Mouse (Mus musculus): ENCODE measurements around the gene Tm7sf3.
"Not testable (repeated sequence)": the region's sequence is repeated elsewhere in the genome, so short reads cannot be mapped to it uniquely, and the experiment has no call there.

Gene Tm7sf3

GRCm38 (mm10) chr6:146611897-146612296 lies 30.7 kb downstream of the Tm7sf3 start:
- no peak for DNase-seq

- DNase-seq: no peak
These were observed 31.2 kb downstream of the Tm7sf3 start for GRCm38 (mm10) chr6:146611385-146611784.

- DNase-seq: peak in 1 of 2 experiments; percentile 29
These were observed 39.0 kb downstream of the Tm7sf3 start for GRCm38 (mm10) chr6:146603651-146604050.

GRCm38 (mm10) chr6:146602601-146603000 lies 40.0 kb downstream of the Tm7sf3 start:
- no peak for DNase-seq

GRCm38 (mm10) chr6:146585134-146585533 lies 57.5 kb downstream of the Tm7sf3 start:
- no peak for DNase-seq

- DNase-seq: no peak
These were observed 59.1 kb downstream of the Tm7sf3 start for GRCm38 (mm10) chr6:146583366-146584046.

- no peak for DNase-seq
These were observed 62.2 kb downstream of the Tm7sf3 start for GRCm38 (mm10) chr6:146580381-146580926.

GRCm38 (mm10) chr6:146578586-146578985 lies 64.0 kb downstream of the Tm7sf3 start:
- DNase-seq: peak; percentile 22 to 26

- no peak for DNase-seq
These were observed 64.5 kb downstream of the Tm7sf3 start for GRCm38 (mm10) chr6:146578111-146578531.

- DNase-seq: peak; percentile 97 to 98
These were observed 65.1 kb downstream of the Tm7sf3 start, which contains the start of gene Ints13 for GRCm38 (mm10) chr6:146577310-146578109. Ints13 (minus strand) TSS chr6:146577835.

GRCm38 (mm10) chr6:146576903-146577302 lies 65.7 kb downstream of the Tm7sf3 start, which contains the start of gene Fgfr1op2:
Fgfr1op2 (plus strand) TSS chr6:146577203.
- DNase-seq: no peak

GRCm38 (mm10) chr6:146572073-146572472 lies 70.6 kb downstream of the Tm7sf3 start:
- no peak for DNase-seq

GRCm38 (mm10) chr6:146562461-146562860 lies 80.2 kb downstream of the Tm7sf3 start:
- DNase-seq: not testable (repeated sequence)
